Mouse (Mus musculus) embryo, embryonic 10.5 days (tissue): Measurements from ENCODE around the gene Pdf.

Experiments
- DNase-seq: peaks from one replicate; pipeline ENCODE4 v3.0.0-alpha.2; 2015; ENCODE audit warnings: low spot score

Gene Pdf

GRCm38 (mm10) chr8:107048061-107048941 is at the start of gene Pdf:
Pdf (minus strand) TSS chr8:107048614.
- DNase-seq: peak; percentile 82

DNA sequence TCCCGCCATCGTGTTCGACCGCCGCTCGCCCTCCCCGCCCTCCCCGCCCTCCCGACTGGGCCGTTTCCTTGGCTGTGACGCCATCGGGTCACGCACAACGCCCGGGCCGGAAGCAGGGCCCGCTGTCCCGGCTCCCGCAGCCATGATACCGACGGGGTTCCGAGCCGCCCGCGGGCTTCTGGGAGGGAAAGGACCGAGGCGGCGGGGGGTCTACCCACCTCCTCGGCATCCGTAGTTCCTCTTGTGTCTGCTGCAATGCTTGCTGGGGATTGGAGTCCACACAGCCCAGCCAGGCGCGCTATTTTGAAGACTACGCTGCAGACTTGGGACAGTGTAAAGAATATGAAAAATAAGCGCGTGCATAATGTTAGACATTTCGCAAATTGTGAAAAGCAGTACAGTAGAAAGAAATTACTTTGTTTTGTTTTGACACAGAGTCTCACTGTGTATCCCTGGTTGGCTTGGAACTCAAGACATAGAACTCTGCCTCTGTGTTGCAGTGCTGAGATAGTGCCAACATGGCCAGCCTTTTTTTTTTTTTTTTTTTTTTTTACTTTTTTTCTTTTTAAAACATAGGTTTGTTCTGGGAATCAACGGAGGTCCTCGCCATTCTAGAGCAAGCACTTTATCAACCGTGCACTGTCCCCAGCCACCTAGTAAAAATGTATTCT is 48.1 kb upstream of the Pdf start, which contains the start of gene Terf2:
Gene Terf2, minus strand, starts transcription at position 182 of the 671 bp plus-strand sequence.
- peak; percentile 98 for DNase-seq

DNA sequence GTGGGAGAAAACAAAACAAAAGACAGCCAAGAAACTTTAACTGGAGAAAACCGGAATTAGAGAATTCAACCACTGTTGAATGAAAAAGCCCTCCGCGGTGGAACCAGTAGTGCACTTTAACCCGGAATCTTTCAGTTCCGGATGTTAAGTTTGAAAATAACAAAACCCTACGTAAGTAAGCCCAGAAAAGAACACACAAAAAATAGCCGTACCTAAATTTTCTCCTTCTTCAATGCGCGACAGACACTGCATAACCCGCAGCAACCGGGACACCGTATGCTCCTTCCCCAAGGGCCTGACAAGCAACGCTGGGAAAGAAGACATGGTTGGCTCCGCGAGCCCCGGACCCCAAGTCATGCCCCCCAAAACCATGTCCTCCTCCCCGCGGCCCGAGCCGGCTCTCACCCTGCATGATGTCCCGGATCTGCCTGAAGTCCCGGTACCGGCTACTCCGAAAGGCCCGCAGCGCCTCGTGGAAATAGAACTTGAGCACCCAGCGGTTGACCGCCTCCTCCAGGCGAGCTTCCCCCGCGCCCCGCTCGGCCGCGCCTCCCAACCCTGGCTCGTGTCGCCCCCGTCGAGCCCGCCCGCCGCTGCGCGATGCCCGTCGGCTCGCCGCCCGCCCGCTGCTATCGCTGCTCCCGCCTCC is 47.4 kb upstream of the Pdf start:
- peak; percentile 62 for DNase-seq

GRCm38 (mm10) chr8:107090531-107090930 is 42.1 kb upstream of the Pdf start:
- DNase-seq: no peak

GRCm38 (mm10) chr8:107088526-107089063 is 40.2 kb upstream of the Pdf start:
- DNase-seq: no peak

- DNase-seq: no peak
Measured at GRCm38 (mm10) chr8:107086018-107086417, 37.6 kb upstream of the Pdf start.

GRCm38 (mm10) chr8:107085358-107085757 is 36.9 kb upstream of the Pdf start:
- no peak for DNase-seq

GRCm38 (mm10) chr8:107076239-107076888 is 27.9 kb upstream of the Pdf start:
- DNase-seq: no peak

DNA sequence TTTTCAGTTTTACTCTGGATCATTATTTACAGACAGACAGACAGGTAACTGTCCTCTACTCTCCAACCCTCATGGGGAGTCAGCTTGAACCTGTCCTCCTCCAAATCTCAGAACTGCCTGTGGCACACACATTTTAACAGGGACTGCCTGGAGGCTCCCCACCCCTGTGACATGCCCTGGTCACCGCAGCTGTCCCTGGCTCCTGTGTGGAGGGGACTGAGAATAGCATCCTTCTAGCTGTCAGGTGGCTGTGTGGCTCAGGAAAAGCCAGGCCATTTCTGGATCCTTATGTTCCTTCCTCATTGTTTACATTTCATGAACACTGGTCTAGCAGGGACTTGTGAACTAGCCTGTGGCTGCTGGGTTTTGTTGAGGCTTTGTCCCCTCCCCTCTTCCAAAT is 25.7 kb upstream of the Pdf start:
- DNase-seq: no peak

DNA sequence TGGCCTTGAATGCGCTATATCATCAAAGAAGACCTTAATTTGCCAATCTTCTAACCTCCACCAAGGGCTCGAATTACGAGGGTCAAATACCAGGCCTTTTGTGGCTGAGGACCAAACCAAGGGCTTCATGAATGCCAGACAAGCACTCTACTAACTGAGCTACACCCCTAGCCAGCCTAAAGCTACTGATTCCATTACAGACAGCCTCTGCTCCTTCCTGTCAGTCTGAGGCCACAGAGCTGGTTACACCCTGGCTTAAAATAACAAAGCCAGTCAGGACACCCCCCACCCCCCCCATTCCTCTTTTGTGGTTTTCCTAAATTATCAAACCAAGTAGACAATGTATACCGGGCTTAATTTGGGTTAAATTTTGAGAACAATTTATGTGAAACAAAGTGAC is 25.3 kb upstream of the Pdf start:
- no peak for DNase-seq

- DNase-seq: no peak
Measured at GRCm38 (mm10) chr8:107065511-107066496, 17.4 kb upstream of the Pdf start, which contains the start of gene Tmed6. Tmed6 (minus strand) TSS chr8:107065644.

DNA sequence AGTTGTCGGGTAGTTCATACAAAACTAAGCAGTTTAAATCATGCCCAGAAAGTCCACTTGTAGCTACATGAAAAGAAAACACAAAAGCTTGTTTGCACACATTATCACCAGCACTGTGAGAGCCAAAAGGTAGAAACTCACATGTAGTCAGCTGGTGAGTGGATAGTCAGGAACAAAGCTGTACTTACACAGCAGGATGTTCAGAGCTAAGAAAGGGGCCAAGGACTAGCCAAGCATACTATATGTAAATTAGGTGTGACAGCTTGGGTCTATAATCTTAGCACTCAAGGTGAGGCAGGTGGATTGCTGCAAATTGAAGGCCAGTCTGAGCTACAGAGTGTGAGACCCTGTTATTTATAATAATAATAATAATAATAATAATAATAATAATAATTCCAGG is 14.2 kb upstream of the Pdf start:
- DNase-seq: no peak

- no peak for DNase-seq
Measured at GRCm38 (mm10) chr8:107056973-107057369, 8.6 kb upstream of the Pdf start.

DNA sequence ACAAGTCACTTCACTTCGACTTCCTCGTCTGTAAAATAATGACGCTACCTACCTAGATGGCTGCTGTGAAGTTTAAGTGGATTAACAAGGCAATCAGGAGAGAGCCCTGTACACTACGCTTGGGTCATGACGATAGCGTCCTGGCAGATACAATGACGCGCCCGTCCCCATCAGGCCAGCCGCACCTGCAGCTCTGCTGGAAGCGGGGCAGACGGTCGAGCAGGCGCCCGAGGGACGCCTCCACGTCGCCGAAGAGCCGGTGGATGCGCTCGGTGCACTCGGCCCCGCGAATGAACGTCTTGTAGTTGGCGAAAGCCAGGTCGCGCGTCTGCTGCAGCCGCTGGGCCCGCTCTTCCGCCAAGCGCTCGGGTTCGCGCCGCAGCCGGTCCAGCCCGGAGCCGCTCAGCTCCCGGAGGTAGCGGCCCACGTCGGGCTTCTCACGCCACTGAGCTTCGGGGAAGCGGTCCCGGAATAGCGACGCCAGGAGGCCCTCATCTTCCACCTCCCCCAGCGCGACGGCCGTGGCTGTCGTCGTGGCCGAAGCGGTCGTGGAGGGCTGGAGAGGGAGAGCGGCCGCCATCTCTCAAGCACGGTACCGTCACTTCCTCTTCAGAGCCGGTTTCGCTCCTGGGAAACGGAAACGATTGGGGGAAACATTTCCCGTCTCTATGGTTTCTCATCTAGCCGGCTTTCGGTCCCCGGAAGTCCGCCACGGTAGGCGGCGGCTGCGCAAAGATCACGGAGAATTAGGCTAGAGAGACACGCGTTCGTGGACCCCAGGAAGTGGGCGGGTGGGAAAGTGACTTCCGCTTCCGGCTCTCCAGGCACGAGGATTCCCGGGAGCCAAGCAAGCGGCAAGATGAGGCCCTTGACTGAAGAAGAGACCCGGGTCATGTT is 7.9 kb upstream of the Pdf start, which contains the start of the genes Cog8 and Nip7:
Gene Cog8, minus strand, starts transcription at position 614 of the 897 bp plus-strand sequence.
Gene Nip7, plus strand, starts transcription at position 802 of the 897 bp plus-strand sequence.
- DNase-seq: peak; percentile 98

DNA sequence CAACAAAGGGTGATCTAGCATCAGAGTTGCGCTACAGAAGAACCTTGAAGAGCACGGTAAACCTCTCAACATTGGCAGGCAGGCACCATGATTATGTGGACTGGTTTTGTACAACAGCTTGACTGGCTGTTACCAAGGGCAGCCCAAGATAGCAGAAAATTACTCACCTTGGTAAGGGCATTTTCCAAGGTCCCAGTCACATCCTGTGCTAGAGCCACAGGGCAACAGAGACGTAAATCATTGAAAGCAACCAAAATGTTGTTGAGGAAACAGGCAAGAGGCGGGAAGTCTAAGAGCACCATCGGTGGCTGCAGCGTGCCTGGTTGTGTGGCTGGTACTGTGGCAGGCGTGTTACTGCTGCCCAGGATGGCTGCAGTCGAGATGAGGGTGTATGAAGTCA is 3.6 kb upstream of the Pdf start:
- DNase-seq: no peak

GRCm38 (mm10) chr8:107049480-107049879 is 1.1 kb upstream of the Pdf start:
- DNase-seq: no peak

DNA sequence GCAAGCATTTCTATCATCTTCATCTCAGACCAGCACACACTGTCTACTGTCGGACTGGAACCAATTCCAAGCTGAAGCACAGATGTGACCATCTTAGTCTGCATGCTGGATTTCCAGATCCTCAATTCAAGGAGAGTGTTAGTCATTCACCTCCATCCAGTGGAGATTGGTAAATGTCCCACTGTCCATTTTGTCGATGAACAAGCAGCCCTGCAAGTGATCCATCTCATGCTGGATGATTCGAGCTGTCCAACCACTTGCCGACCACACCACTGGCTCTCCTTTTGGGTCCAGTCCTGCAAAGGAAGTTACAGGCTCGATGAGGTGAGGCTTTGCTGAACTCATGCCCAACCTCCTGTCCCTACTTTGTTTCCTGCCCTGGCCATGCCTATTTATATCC is 1.4 kb downstream of the Pdf start:
- no peak for DNase-seq

DNA sequence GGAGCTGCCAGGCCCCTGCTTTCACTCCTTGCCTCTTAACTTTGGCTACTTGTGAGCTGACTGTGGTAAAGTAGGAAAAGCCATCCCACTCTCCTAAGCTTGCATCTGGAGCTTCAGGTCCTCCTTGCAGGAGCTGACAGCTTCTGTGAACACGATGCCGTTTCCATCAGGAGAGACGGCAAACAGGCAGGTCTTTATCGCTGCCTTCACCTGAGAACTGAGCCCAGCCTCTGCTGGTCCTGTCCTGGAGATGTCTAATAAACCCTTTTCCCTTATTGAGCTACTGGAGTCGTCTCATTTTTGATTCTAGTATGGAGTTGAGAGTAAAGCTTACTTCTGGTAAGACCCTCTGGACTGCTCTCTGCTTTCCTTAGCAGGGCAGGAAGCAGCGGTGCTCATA is 2.9 kb downstream of the Pdf start:
- no peak for DNase-seq

DNA sequence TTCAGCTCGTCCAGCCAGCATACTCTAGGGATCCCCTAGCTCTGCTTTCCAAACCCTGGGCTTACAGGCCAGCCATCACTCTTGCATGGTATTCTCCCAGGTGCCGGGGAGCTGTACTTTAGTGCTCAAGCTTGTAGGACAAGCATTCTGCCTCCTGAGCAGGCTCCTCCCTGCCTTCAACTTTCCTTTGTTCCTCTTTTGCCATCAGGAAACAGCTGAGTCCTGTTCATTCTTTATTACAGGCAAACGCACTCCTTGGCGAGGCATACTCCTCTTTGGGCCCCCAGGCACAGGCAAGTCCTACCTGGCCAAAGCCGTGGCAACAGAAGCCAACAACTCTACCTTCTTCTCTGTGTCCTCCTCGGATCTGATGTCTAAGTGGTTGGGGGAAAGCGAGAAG is 7.8 kb downstream of the Pdf start:
- DNase-seq: no peak
